Mouse (Mus musculus): ENCODE data around the gene Mup8.
"Not testable (repeated sequence)": the region's sequence is repeated elsewhere in the genome, so short reads cannot be mapped to it uniquely, and the experiment has no call there.

Gene Mup8

GRCm38 (mm10) chr4:60222499-60222898, at the start of gene Mup8:
Gene Mup8 (minus strand): TSS chr4:60222599.
- CTCF ChIA-PET, POLR2A ChIA-PET: not testable (repeated sequence)

DNA sequence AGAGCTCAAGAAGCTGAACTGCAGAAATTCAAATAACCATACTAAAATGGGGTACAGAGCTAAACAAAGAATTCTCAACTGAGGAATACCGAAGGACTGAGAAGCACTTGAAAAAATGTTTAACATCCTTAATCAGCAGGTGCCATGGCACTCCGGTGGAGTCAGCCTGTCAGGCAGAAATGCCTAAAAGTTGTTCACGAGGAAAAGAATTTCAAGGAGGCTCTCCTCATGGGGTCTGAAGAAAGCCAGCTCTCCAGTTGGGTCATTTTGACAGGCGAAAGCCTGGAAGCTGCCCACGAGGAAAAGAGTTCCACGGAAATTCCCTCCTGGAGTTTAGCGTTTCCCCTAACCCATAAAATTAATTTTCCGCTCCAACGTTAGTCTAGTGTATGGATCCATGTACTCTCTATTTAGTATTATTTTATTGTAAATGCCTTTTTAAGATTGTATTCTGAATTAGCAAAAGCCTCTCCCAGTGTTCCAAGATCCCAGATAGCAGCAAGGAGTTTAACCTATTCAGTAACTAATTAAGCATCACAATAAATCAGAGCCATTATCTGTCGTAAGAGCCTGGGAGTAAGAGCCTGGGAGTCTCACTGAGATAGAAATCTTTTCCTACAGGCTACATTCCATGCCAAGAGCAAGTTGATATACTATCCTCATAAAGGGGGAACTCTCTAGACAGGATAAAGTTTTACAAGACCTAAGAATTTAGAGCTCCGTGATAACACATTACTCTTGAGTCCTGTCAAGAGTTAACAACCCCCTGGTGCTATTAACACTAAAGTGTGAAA, 43.8 kb upstream of the Mup8 start:
- CTCF ChIA-PET, POLR2A ChIA-PET: not testable (repeated sequence)

DNA sequence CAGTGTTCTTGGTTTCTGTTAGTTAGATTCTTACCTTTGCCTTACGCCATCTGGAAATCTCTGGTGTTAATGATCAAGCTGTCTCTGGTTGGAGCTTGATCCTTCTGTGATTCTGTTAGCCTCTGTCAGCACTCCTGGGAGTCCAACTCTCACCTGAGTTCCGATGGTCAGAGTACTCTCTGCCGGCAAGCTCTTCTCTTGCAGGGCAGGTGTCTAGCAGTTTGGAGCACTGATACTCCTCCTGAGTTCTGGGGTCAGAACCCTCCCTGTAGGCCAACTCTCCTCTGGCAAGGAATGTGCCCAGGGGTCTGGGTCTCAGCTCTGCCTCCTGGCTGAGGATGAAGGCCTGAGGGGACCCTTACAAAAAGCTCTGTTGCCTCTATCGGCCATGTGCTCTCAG, 40.3 kb upstream of the Mup8 start:
- POLR2A ChIA-PET, CTCF ChIA-PET: not testable (repeated sequence)
